Mouse (Mus musculus): Measurements from ENCODE around the gene Dirc2. TPM values are rescaled to one million over a fixed set of nuclear protein-coding genes. Genes with fewer than 3 reads are reported as not detected.

Gene Dirc2
- polyA plus RNA-seq, 1 experiment, result 56.0 TPM

DNA sequence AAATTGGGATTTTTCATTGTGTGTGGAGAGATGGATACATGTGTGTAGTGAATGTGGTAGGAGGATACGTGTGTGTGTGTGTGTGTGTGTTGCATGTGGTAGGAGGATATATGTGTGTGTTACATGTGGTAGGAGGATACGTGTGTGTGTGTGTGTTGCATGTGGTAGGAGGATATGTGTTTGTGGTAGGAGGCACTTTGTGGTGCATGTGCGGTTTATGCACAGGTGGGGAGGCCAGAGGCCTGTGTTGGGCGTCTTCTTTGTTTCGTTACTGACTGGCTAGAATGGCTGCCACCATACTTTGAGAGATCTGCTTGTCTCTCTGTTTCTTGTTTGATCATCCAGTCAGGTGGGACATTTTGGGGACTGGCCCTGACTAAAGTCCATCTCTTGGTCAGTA, 27.5 kb downstream of the Dirc2 start:
- DNase-seq (ENCODE audit: extremely low spot score in 1 of 2, low spot score in 1 of 2), result no peak

- DNase-seq (ENCODE audit: extremely low spot score in 1 of 2, low spot score in 1 of 2), result no peak
Measured at GRCm38 (mm10) chr16:35740943-35741342, 28.2 kb downstream of the Dirc2 start.

GRCm38 (mm10) chr16:35740357-35740756, 28.8 kb downstream of the Dirc2 start:
- DNase-seq (ENCODE audit: extremely low spot score in 1 of 2, low spot score in 1 of 2), result no peak

GRCm38 (mm10) chr16:35739548-35739947, 29.6 kb downstream of the Dirc2 start:
- DNase-seq (ENCODE audit: extremely low spot score in 1 of 2, low spot score in 1 of 2), result no peak

GRCm38 (mm10) chr16:35738096-35738767, 30.9 kb downstream of the Dirc2 start:
- no peak for DNase-seq (ENCODE audit: extremely low spot score in 1 of 2, low spot score in 1 of 2)

DNA sequence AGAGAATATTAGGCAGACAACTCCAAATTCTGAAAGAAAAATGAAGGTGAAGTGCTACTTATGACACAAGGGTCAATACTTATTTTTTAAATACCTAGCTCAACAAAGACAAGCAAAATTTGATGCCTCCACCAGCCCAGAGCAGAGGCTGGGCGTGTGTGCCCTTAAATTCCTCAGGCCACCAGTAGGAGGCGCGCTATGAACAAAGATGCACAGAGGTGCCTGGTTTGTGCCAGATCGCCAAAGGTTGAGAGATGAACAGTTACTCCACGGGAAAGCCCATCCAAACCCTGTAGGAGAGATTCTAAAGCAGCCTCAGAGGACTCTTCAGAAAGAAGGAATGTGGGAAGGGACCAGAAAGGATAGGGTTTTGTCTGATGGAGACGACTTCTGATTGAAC, 35.1 kb downstream of the Dirc2 start:
- DNase-seq (ENCODE audit: extremely low spot score in 1 of 2, low spot score in 1 of 2), result peak in 1 of 2 experiments; percentile 71

DNA sequence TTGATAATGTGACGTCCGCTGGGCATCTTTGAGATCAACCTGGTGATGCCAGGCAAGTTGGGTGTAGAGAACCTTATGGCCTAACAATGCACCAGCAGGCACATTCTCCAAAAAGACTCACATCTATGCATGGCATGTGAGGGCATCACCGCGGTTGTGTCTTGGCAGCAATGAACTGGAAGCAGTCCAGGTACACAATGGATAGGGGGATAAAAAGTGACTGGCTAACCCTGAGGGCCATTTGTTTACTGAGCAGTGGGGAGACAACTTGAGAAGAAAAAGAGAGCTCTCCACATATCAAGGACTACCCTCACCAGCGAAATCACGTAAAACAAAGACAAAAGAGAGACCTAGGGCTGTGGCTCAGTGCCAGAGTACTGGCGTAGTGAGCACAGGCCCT, 37.1 kb downstream of the Dirc2 start:
- DNase-seq (ENCODE audit: extremely low spot score in 1 of 2, low spot score in 1 of 2), result no peak

DNA sequence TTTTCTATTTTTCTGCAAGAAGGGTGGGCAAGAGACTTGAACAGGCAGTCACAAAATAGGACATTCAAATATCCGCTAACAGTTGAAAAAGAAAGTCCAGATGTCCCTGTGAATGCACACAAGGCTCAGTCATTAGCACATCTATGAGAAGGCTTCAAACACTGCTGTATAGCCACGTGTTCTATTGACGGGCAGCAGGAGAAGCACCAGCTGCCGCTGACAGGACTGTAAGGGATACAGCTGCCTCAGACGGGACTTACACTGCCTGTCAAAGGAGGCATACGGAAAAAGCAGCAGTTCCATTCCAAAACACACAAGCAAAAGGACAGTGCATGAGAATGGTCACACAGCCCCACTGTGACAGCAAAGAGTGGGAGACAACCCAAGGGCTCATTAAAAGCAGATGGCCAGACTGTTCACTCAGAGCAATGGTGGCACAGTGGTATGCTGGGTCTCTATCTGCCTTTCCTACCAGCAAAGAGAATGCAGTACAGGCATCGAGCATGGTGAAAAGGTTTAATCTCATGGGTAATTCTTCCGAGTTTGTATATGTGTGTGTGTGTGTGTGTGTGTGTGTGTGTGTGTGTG, 39.9 kb downstream of the Dirc2 start:
- DNase-seq (ENCODE audit: extremely low spot score in 1 of 2, low spot score in 1 of 2), result no peak

GRCm38 (mm10) chr16:35726601-35727000, 42.6 kb downstream of the Dirc2 start:
- no peak for DNase-seq (ENCODE audit: extremely low spot score in 1 of 2, low spot score in 1 of 2)

GRCm38 (mm10) chr16:35724561-35724960, 44.6 kb downstream of the Dirc2 start:
- DNase-seq (ENCODE audit: extremely low spot score in 1 of 2, low spot score in 1 of 2), result no peak

DNA sequence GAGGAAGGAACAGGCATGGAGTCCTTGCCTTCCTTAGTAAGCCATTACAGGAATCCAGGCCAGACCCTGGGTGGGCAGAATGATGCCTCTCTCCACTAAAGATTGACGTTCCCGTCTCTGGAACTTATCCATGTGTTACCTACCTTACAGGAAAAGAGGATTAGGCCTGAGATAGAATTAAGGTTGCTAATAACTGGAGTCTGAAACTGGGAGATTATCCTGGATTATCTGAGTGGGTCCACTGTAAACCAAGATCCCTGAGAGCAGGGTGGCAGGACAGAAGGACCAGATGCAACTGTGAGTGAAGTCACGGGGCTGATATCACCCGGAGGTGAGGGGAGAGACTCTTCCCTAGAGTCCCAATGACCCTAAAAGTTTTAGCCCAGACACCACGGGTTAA, 51.4 kb downstream of the Dirc2 start:
- no peak for DNase-seq (ENCODE audit: extremely low spot score in 1 of 2, low spot score in 1 of 2)

DNA sequence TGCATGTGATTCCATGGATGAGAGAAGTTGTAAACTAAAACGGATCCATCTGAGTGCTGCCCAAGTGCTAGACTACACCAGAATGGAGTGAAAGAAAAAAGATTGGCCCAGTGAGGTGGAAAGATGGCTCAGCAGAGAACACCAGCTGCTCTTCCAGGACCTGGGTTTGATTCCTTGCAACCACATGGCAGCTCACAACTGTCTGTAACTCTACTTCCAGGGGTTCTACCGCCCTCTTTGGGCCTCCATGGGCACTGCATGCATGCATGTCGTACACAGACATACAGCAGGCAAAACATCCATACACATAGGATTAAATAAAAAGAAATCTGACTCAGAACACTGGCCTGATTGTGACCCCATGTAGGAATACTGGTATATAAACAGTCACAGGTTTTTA, 52.9 kb downstream of the Dirc2 start:
- DNase-seq (ENCODE audit: extremely low spot score in 1 of 2, low spot score in 1 of 2), result no peak

DNA sequence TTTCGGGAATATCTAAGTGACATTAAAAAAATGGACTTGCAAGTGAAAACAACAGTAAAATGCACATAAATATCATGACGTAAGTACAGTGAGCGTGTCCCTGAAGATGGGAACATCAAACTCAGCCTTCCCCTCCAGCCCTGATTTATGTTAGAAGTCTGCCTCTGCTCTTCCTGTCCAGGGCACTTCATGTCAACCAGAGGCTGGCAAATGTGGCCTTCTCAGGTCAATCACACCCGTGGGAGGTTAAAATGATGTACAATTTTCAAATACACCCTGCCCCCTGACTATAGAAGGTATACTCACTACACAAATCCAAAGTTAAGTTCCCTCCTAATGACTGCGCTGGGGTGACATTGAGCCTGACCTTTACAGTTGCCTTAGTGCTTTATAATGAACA, 53.4 kb downstream of the Dirc2 start:
- DNase-seq (ENCODE audit: extremely low spot score in 1 of 2, low spot score in 1 of 2), result no peak

- no peak for DNase-seq (ENCODE audit: extremely low spot score in 1 of 2, low spot score in 1 of 2)
Measured at GRCm38 (mm10) chr16:35715350-35715749, 53.8 kb downstream of the Dirc2 start.

- DNase-seq (ENCODE audit: extremely low spot score in 1 of 2, low spot score in 1 of 2), result no peak
Measured at GRCm38 (mm10) chr16:35714689-35715088, 54.5 kb downstream of the Dirc2 start.

- no peak for DNase-seq (ENCODE audit: extremely low spot score in 1 of 2, low spot score in 1 of 2)
Measured at GRCm38 (mm10) chr16:35713606-35714005, 55.5 kb downstream of the Dirc2 start.

- no peak for DNase-seq (ENCODE audit: extremely low spot score in 1 of 2, low spot score in 1 of 2)
Measured at GRCm38 (mm10) chr16:35711004-35711403, 58.2 kb downstream of the Dirc2 start.

DNA sequence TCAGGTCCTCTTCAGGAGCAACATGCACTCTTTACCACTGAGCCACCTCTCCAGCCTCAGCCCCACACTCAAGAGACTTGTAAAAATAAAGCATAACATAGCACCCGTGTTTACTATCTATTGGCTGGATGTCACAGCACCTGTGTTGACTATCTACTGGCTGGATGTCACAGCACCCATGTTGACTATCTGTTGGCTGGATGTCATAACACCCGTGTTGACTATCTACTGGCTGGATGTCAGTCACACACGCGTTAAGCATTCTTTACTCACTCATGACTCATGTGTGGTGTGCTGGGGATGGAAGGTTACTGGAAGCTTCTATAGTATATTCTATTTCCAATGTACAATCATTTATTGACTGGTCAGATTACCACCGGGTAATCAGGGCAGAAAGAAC, 62.2 kb downstream of the Dirc2 start:
- DNase-seq (ENCODE audit: extremely low spot score in 1 of 2, low spot score in 1 of 2), result no peak

DNA sequence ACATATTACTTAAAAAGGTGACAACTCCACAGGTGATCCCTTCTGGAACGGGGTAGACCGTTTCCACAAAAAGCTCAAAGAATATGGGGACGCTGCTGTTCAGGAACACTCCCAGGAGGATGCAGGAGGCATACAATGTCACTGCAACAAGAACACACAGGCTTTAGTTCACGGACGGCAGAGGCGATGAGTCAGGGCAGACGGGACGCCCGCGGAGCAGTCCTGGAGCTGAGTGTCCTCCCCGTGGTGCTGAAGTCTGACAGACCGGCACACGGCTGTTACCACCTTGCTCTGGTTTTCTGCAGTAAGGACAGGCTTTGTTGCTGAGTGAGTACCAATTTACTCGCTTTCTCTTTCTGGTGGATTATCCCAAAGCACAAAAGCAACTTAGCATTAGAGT, 64.4 kb downstream of the Dirc2 start:
- DNase-seq (ENCODE audit: extremely low spot score in 1 of 2, low spot score in 1 of 2), result no peak

DNA sequence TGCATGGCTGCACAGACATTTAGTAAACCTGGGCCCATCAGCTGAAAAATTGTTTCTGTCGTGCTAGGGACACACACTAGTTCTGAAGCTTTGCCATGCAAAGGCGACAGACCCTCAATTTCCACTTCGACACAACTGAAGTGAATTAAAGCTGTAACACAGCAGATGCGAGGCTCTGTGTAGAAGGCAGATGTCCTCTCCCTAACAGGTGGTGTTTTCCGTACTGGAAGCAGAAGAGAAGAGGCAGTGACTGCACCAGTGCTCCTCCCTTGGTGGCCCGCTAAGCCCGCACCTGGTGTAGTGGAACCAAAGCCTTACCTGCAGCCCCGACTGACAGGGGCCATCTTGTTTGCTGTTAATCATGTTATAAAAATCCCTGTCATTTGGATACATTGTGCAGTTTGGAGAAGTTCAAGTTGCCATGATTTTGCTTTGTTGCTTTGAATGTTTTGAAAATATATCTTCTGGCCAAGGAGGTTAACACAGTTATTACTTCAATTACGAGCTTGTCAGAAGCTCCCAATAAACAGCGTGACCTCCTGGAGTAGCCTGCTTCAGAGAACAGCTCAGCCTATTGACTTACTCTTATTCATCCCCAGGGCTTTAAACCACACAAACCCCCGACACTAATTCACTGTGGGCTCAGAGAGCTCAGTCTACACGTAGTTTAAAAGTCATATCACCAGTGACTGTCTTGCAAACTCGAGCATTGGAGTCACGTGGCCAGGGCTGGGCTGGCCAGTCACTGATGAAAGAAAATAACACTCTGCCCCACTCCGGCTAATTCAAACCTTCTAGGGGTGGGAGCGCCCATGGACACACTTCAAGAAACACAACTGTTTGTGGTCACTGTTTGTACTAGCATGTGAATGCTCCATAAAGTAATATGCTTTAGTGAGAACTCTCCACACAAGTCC, 65.1 kb downstream of the Dirc2 start:
- DNase-seq (ENCODE audit: extremely low spot score in 1 of 2, low spot score in 1 of 2), result no peak

GRCm38 (mm10) chr16:35701823-35702222, 67.3 kb downstream of the Dirc2 start:
- DNase-seq (ENCODE audit: extremely low spot score in 1 of 2, low spot score in 1 of 2), result peak; percentile 25 to 81

- no peak for DNase-seq (ENCODE audit: extremely low spot score in 1 of 2, low spot score in 1 of 2)
Measured at GRCm38 (mm10) chr16:35696103-35696502, 73.1 kb downstream of the Dirc2 start.
